Mouse (Mus musculus): ENCODE measurements at regions not wholly inside any gene's neighbourhood (a gene's known extent, or its start where the extent isn't known, plus 50 kb on each side); places are given as distances from the start of the nearest gene placed in this dataset.

DNA sequence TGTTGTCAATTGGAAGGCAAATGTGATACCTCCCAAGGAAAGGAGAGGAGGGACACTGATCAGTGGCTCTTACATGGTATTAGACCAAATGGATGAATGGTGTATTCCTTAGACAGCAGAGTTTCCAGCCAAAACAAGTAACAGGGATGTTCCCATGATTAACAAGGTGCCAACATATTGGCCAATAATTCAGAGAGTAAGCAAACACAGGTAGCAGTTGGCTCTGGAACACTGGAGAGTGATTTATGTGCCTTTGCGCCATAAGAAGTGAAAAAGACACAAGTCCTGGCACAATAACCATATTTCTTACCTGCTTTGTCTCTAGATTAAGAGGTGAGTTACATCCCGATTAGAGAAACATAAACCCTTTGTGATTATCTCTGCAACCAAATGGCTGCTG lies 1051.2 kb upstream of the Lrrc6 start:
- no peak overlapping the region for H3K4me3 ChIP-seq (replicated peaks; ENCODE audit: low read length)
- TF ChIP-seq POLR2A (IDR thresholded peaks at IDR 0.05; ENCODE audit: borderline replicate concordance, extremely low read depth, insufficient read depth, insufficient read length) = no peak
- ATAC-seq (ENCODE audit: low FRiP score, low read depth) (no peak), DNase-seq (ENCODE audit: low spot score) (no peak)
- H3K27me3 ChIP-seq (ENCODE audit: control insufficient read depth, insufficient read depth, low read length) = no peaks in the 10 kb centered on the region
- no peaks in the 10 kb centered on the region for H3K36me3 ChIP-seq (ENCODE audit: control insufficient read depth, insufficient read depth, low read length)
- WGBS = 42% methylated on average over 2 of the region's 2 CpGs
- H3K27ac ChIP-seq (replicated peaks; ENCODE audit: low read depth, low read length) = no peak overlapping the region
- no peaks in the 10 kb centered on the region for H3K4me1 ChIP-seq (ENCODE audit: control insufficient read depth, insufficient read depth, low read length)
- H3K4me2 ChIP-seq (replicated peaks; ENCODE audit: low read depth, low read length, severe bottlenecking) = no peak overlapping the region
- H3K9ac ChIP-seq (ENCODE audit: low read depth, low read length, severe bottlenecking) = no peak overlapping the region
- no peaks in the 10 kb centered on the region for H3K9me3 ChIP-seq (ENCODE audit: control insufficient read depth, low read length)

DNA sequence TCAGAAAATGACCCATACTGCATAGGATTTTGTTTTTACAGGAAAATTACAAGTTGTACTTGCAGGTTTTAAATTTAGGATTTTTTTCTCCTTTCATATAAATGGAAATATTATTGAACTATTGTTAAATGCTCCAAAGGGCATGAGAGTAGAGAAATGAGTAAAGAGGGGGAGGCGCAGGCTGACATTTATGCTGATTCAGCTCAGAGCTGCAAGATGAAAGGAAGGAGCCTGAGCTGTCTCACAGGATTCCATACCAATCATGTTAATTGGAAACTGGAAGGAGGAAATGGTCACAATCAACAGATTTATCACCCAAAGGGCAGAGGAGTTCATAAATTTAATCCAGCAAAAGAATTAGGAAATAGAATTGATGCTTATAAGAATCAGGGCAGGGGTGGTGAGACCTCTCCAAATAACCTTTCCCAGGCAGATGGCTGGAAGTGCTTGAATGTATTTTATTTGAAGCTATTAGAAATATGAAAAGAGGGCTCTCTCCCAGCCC lies 1046.2 kb upstream of the Lrrc6 start:
- H3K9me3 ChIP-seq (ENCODE audit: control insufficient read depth, low read length) = no peaks in the 10 kb centered on the region
- no peak for DNase-seq (ENCODE audit: low spot score)
- H3K27ac ChIP-seq (replicated peaks; ENCODE audit: low read depth, low read length) = no peak overlapping the region

GRCm38 (mm10) chr15:67545745-67546144 lies 1045.0 kb upstream of the Lrrc6 start:
- H3K4me3 ChIP-seq (replicated peaks; ENCODE audit: low read length) = no peak overlapping the region
- H3K4me1 ChIP-seq (ENCODE audit: control insufficient read depth, insufficient read depth, low read length) = no peaks in the 10 kb centered on the region
- no peak overlapping the region for H3K4me2 ChIP-seq (replicated peaks; ENCODE audit: low read depth, low read length, severe bottlenecking)
- ATAC-seq (ENCODE audit: low FRiP score, low read depth) (no peak), DNase-seq (ENCODE audit: low spot score) (no peak)
- H3K36me3 ChIP-seq (ENCODE audit: control insufficient read depth, insufficient read depth, low read length) = no peaks in the 10 kb centered on the region
- H3K27ac ChIP-seq (replicated peaks; ENCODE audit: low read depth, low read length) = no peak overlapping the region
- no peak for TF ChIP-seq POLR2A (IDR thresholded peaks at IDR 0.05; ENCODE audit: borderline replicate concordance, extremely low read depth, insufficient read depth, insufficient read length)
- H3K9me3 ChIP-seq (ENCODE audit: control insufficient read depth, low read length) = no peaks in the 10 kb centered on the region
- no peaks in the 10 kb centered on the region for H3K27me3 ChIP-seq (ENCODE audit: control insufficient read depth, insufficient read depth, low read length)
- WGBS = 93% methylated on average over 6 of the region's 6 CpGs
- no peak overlapping the region for H3K9ac ChIP-seq (ENCODE audit: low read depth, low read length, severe bottlenecking)

More for the DNA sequence above, 1046.2 kb upstream of the Lrrc6 start:
- WGBS = 25% methylated on average over 1 of the region's 1 CpGs
- ATAC-seq (ENCODE audit: low FRiP score, low read depth) = no peak
- Histone ChIP-seq H3K4me3 (replicated peaks; ENCODE audit: low read length) (no peak overlapping the region), H3K9ac (ENCODE audit: low read depth, low read length, severe bottlenecking) (no peak overlapping the region), H3K4me2 (replicated peaks; ENCODE audit: low read depth, low read length, severe bottlenecking) (no peak overlapping the region), H3K36me3 (ENCODE audit: control insufficient read depth, insufficient read depth, low read length) (no peaks in the 10 kb centered on the region), H3K4me1 (ENCODE audit: control insufficient read depth, insufficient read depth, low read length) (no peaks in the 10 kb centered on the region), H3K27me3 (ENCODE audit: control insufficient read depth, insufficient read depth, low read length) (no peaks in the 10 kb centered on the region)
- TF ChIP-seq POLR2A (IDR thresholded peaks at IDR 0.05; ENCODE audit: borderline replicate concordance, extremely low read depth, insufficient read depth, insufficient read length) = no peak

DNA sequence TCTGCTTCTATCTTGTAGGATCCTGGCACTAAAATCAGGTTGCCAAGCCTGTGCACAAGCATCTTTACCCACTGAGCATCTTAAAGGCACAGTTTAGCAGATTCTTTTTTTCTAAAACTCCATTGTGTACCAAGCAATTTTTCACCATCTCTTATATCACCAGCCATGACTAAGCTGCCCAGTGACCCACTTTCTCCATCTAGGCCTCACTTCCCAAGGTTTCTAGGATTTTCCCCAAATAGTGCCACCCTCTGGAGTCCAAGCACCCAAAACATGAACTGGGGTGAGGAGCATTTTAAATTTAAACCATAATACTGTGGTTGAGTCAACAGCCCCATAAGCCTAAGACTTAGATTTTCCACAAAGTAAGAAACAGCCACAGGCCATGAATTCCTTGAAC lies 1013.0 kb upstream of the Lrrc6 start:
- no peak overlapping the region for H3K9ac ChIP-seq (ENCODE audit: low read depth, low read length, severe bottlenecking)
- H3K36me3 ChIP-seq (ENCODE audit: control insufficient read depth, insufficient read depth, low read length) = no peaks in the 10 kb centered on the region
- no peaks in the 10 kb centered on the region for H3K4me1 ChIP-seq (ENCODE audit: control insufficient read depth, insufficient read depth, low read length)
- H3K27me3 ChIP-seq (ENCODE audit: control insufficient read depth, insufficient read depth, low read length) = no peaks in the 10 kb centered on the region
- no peak for DNase-seq (ENCODE audit: low spot score)
- no peak overlapping the region for H3K27ac ChIP-seq (replicated peaks; ENCODE audit: low read depth, low read length)
- no peaks in the 10 kb centered on the region for H3K9me3 ChIP-seq (ENCODE audit: control insufficient read depth, low read length)
- H3K4me2 ChIP-seq (replicated peaks; ENCODE audit: low read depth, low read length, severe bottlenecking) = no peak overlapping the region
- TF ChIP-seq POLR2A (IDR thresholded peaks at IDR 0.05; ENCODE audit: borderline replicate concordance, extremely low read depth, insufficient read depth, insufficient read length) = no peak
- H3K4me3 ChIP-seq (replicated peaks; ENCODE audit: low read length) = no peak overlapping the region
- ATAC-seq (ENCODE audit: low FRiP score, low read depth) = no peak

- TF ChIP-seq POLR2A (IDR thresholded peaks at IDR 0.05; ENCODE audit: borderline replicate concordance, extremely low read depth, insufficient read depth, insufficient read length) = no peak
- Histone ChIP-seq H3K9me3 (ENCODE audit: control insufficient read depth, low read length) (no peaks in the 10 kb centered on the region), H3K4me1 (ENCODE audit: control insufficient read depth, insufficient read depth, low read length) (no peaks in the 10 kb centered on the region), H3K4me3 (replicated peaks; ENCODE audit: low read length) (no peak overlapping the region), H3K27me3 (ENCODE audit: control insufficient read depth, insufficient read depth, low read length) (no peaks in the 10 kb centered on the region), H3K27ac (replicated peaks; ENCODE audit: low read depth, low read length) (no peak overlapping the region), H3K4me2 (replicated peaks; ENCODE audit: low read depth, low read length, severe bottlenecking) (no peak overlapping the region), H3K9ac (ENCODE audit: low read depth, low read length, severe bottlenecking) (no peak overlapping the region), H3K36me3 (ENCODE audit: control insufficient read depth, insufficient read depth, low read length) (no peaks in the 10 kb centered on the region)
- ATAC-seq (ENCODE audit: low FRiP score, low read depth) (no peak), DNase-seq (ENCODE audit: low spot score) (no peak)
- 68% methylated on average over 7 of the region's 7 CpGs for WGBS
Measured at GRCm38 (mm10) chr15:67495001-67495658, 994.4 kb upstream of the Lrrc6 start.

Measured in limb, embryonic 14.5 days (tissue).